Mouse (Mus musculus) forebrain, embryonic 11.5 days (tissue): ENCODE data around the gene Scg3. TPM values are rescaled to one million over a fixed set of nuclear protein-coding genes. Genes with fewer than 3 reads are reported as not detected.

ENCODE experiments used
- ATAC-seq: fragments of 200-750 bp; cut with Nextera tagmentation; replicated peaks from 2 replicates; pipeline ENCODE4 v1.8.0; 2017; ENCODE audit warnings: moderate TSS enrichment; ENCODE audit not compliant: low FRiP score
- DNase-seq: peaks from one replicate; pipeline ENCODE4 v3.0.0-alpha.2; 2017; ENCODE audit warnings: low spot score
- H3K27ac ChIP-seq: fragments of 300-500 bp; sonication (generic); 2 replicates; pipeline ENCODE4 v1.5.1; 2014; ENCODE audit warnings: low read depth, low read length
- H3K27me3 ChIP-seq: fragments of 300-500 bp; sonication (generic); 2 replicates; pipeline ENCODE4 v1.6.1; 2014; ENCODE audit warnings: mild to moderate bottlenecking, low read length, mixed read lengths; ENCODE audit not compliant: control insufficient read depth, insufficient read depth
- H3K36me3 ChIP-seq: fragments of 300-500 bp; sonication (generic); 2 replicates; pipeline ENCODE4 v1.6.1; 2014; ENCODE audit warnings: mild to moderate bottlenecking, low read length, moderate library complexity, mixed read lengths; ENCODE audit not compliant: control insufficient read depth, insufficient read depth
- H3K4me1 ChIP-seq: fragments of 300-500 bp; sonication (generic); replicated peaks from 2 replicates; pipeline ENCODE4 v1.6.1; 2014; ENCODE audit warnings: low read length, mixed read lengths; ENCODE audit not compliant: control insufficient read depth, insufficient read depth
- H3K4me2 ChIP-seq: fragments of 300-500 bp; sonication (generic); 2 replicates; pipeline ENCODE4 v1.6.1; 2014; ENCODE audit warnings: low read depth, mild to moderate bottlenecking, low read length, moderate library complexity, mixed read lengths; ENCODE audit not compliant: severe bottlenecking
- H3K4me3 ChIP-seq: fragments of 300-500 bp; sonication (generic); 2 replicates; pipeline ENCODE4 v1.5.1; 2014; ENCODE audit warnings: low read depth, low read length
- H3K9ac ChIP-seq: fragments of 300-500 bp; sonication (generic); 2 replicates; pipeline ENCODE4 v1.6.1; 2014; ENCODE audit warnings: low read length
- H3K9me3 ChIP-seq: fragments of 300-500 bp; sonication (generic); 2 replicates; pipeline ENCODE4 v1.6.1; 2016; ENCODE audit warnings: low read length, mixed read lengths; ENCODE audit not compliant: control insufficient read depth
- WGBS: fragments of 180-500 bp; shearing (Covaris S2); extraction: QIAGEN DNeasy Blood & Tissue Kit; methylation state at CpG from one replicate; pipeline ENCODE4 v1.1.7; 2014; 5-methylcytosine and 5-hydroxymethylcytosine counted together
- polyA plus RNA-seq: library from polyadenylated mRNA; unstranded; fragments of >200 nt; fragmentation: Nextera tagmentation; extraction: Ambion mirVana; gene quantifications from 2 replicates; pipeline ENCODE4 v1.2.1, GENCODE M21; 2014

Gene Scg3
- polyA plus RNA-seq: 41.4 and 42.8 TPM in 2 replicates

DNA sequence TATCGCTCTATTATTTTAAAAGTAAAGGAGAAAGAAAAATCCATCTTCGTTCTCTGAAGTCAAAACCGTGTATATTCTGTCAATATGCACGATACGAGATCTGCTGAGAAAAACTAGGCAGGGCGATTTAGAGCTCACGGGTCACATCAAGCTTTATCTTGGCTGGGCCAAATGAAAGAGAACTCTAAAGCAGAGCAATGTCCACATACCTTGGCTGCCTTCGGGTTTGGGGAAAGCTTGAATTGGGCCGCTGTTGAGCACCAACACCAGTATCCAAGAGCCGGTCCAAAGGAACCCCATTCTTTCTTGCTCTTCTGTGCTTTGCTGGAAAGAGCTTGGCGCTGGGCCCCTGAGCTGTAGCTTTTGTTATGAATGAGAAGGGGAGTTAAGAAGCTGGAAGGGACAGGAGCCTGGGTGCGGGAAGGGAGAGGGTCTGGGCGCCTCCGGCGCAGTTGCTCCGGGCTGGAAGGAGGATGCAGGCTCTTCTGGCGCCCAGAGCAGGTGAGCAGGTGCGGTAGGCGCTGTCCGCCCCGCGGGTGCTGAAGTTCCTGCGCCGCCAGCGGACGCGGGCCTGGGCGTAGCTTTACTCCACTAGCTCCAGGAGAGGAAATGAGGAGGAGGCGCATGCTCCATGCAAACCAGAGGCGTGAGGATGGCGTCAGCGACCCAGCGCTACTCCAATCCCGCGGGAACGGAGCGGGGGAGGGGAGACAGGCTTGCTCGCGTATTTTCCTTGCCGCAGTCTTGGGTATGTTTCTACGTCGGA, at the start of gene Scg3:
Gene Scg3, minus strand, starts transcription at position 631 of the 766 bp plus-strand sequence.
- peak within 1 kb of the TSS; percentile 73 for H3K4me2 ChIP-seq
- WGBS: 5% methylated on average over 41 of the region's 42 CpGs

DNA sequence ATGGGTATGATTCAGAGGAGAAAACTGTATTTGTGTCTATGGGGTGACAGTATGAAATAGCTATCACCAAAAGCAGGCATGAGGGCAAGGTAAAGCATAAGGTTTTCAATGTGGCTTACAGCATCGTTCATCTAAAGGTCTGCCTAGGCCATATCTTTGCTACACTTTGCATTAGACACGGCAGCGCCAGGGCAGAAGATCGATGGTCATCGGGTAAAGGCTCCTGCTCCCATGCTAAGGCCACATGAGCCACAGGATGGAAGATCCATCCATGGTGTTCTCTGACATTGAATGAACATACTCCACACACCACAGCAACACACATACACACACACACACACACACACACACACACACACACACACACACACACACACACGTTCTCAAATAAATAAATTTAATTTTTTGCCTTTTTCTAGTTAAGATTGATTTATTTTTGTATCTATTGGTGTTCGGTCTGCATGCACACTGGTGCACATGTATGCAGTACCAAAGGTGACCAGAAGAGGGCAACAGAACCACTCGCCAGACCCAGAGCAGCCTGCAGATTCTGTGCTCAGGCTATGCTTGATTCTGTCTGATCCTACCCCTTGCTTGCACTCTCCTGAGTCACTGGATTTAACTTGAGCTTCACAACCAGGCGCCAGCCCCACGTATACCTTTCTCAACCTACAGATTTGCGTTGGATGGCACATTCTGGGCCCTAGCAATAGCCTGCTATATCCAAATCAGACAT, 36.3 kb upstream of the Scg3 start:
- Histone ChIP-seq H3K27ac (no peak overlapping the region), H3K27me3 (no peaks in the 10 kb centered on the region), H3K4me1 (no peaks in the 10 kb centered on the region), H3K9me3 (no peaks in the 10 kb centered on the region), H3K4me3 (no peak overlapping the region), H3K9ac (no peak overlapping the region), H3K36me3 (no peaks in the 10 kb centered on the region), H3K4me2 (no peak overlapping the region)
- 48% methylated on average over 11 of the region's 11 CpGs for WGBS
- DNase-seq (peak; percentile 84), ATAC-seq (peak; percentile 92)

More for the DNA sequence above, at the start of gene Scg3:
- ATAC-seq (peak; percentile 100), DNase-seq (peak; percentile 94)
- Histone ChIP-seq H3K36me3 (no peaks in the 10 kb centered on the region), H3K27me3 (no peaks in the 10 kb centered on the region), H3K4me3 (peak within 1 kb of the TSS; percentile 52), H3K4me1 (no peaks in the 10 kb centered on the region), H3K9me3 (no peaks in the 10 kb centered on the region), H3K27ac (peak within 1 kb of the TSS; percentile 53; the same call in 1 of the 2 replicates), H3K9ac (peak within 1 kb of the TSS; percentile 68)

DNA sequence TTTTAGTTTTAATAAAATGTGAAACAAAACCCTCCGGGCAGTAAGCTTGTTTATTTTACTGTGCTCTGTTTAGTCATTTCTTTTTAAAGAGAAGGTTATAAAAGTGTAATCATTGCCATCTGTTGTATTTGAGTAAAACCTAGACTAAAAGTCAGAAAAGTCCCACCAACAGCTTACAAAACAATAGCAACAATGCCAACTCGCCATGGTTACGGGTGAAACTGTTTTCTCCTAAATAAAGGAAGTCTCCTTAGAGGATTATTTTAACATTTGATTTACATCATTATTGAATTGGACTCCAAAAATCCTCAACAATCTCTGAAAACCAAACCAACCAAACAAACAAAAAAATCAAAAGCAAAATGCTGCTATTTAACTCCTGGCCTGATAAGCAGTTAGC, 35.6 kb upstream of the Scg3 start:
- no peak for ATAC-seq
- H3K4me2 ChIP-seq: no peak overlapping the region
- no peaks in the 10 kb centered on the region for H3K4me1 ChIP-seq
- no peaks in the 10 kb centered on the region for H3K9me3 ChIP-seq
- no peak overlapping the region for H3K9ac ChIP-seq
- 85% methylated on average over 3 of the region's 3 CpGs for WGBS
- no peak overlapping the region for H3K4me3 ChIP-seq
- no peak for DNase-seq
- no peaks in the 10 kb centered on the region for H3K36me3 ChIP-seq
- H3K27me3 ChIP-seq: no peaks in the 10 kb centered on the region
- H3K27ac ChIP-seq: no peak overlapping the region

DNA sequence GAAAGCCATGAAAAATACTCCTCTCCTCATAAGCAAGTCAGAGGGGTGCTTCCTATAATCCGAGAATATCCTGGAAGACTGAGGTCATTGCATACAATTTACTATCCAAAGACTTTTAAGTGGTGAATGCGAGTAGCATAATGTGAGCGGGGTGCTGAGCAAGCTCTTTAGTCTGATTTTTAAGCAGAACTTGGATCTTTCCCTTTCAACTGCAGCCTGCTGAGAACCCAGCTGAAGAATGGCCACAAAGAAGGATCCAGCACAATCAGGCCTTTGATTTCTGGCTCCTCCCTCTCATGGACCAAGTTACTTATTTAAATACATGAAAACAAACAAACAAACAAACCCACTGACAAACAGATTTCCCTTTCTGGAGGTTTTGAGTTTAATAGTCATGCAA, 916 bp upstream of the Scg3 start:
- DNase-seq (no peak), ATAC-seq (no peak)
- H3K27me3 ChIP-seq: no peaks in the 10 kb centered on the region
- H3K9ac ChIP-seq: no peak overlapping the region
- no peaks in the 10 kb centered on the region for H3K4me1 ChIP-seq
- no peaks in the 10 kb centered on the region for H3K9me3 ChIP-seq
- peak overlapping the region; percentile 73; the same call in 1 of the 2 replicates for H3K4me2 ChIP-seq
- H3K4me3 ChIP-seq: no peak overlapping the region
- no peaks in the 10 kb centered on the region for H3K36me3 ChIP-seq
- no peak overlapping the region for H3K27ac ChIP-seq
- 46% methylated on average over 3 of the region's 3 CpGs for WGBS

DNA sequence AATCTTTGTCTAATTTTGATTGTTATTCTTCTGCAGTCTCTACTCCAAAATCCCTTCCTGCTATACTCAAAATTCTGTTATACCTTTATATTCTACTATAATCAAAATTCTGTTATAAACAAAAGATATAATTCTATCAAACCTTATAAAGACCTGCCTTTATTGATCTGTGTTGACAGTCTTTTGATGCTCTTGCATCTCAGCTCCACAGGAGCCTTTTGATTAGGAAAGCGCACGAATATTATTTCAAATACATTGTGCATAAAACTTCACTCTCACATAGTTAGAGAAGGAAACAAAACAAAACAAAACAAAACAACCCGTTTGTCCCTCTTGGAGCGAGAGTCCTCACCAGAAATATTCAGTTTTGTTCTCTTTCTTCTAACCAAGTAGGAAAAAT, 436 bp upstream of the Scg3 start:
- H3K9ac ChIP-seq: peak overlapping the region; percentile 68
- ATAC-seq: peak; percentile 0; the same call in 1 of the 2 replicates

DNA sequence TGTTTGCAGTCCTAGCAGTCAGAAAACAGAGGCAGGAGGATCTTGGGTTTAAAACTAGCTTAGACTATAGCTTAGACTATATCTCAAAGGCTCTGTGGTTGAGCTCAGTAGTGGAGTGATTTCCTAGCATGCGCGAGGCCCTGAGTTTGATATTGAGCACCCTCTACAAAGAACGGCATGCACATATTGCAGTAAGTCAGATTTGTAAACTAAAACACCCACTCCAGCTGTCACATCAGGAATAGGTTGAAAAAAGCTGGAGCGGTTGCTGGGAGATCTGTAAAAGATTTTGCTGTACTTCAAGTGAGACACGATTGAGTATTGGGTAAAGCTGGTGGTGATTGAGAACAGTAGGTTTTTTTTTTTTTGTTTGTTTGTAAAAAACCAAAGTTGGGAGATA, 3.2 kb downstream of the Scg3 start:
- H3K4me2 ChIP-seq: no peak overlapping the region
- no peaks in the 10 kb centered on the region for H3K36me3 ChIP-seq
- ATAC-seq (no peak), DNase-seq (no peak)
- H3K4me3 ChIP-seq: no peak overlapping the region
- no peak overlapping the region for H3K9ac ChIP-seq
- no peaks in the 10 kb centered on the region for H3K27me3 ChIP-seq
- H3K4me1 ChIP-seq: no peaks in the 10 kb centered on the region
- 89% methylated on average over 5 of the region's 5 CpGs for WGBS
- H3K9me3 ChIP-seq: no peaks in the 10 kb centered on the region
- no peak overlapping the region for H3K27ac ChIP-seq

More for the DNA sequence above, 436 bp upstream of the Scg3 start:
- Histone ChIP-seq H3K27me3 (no peaks in the 10 kb centered on the region), H3K36me3 (no peaks in the 10 kb centered on the region), H3K27ac (no peak overlapping the region), H3K4me1 (no peaks in the 10 kb centered on the region), H3K4me2 (peak overlapping the region; percentile 73), H3K4me3 (peak overlapping the region; percentile 52), H3K9me3 (no peaks in the 10 kb centered on the region)
- WGBS: 65% methylated on average over 4 of the region's 4 CpGs
- DNase-seq: no peak

DNA sequence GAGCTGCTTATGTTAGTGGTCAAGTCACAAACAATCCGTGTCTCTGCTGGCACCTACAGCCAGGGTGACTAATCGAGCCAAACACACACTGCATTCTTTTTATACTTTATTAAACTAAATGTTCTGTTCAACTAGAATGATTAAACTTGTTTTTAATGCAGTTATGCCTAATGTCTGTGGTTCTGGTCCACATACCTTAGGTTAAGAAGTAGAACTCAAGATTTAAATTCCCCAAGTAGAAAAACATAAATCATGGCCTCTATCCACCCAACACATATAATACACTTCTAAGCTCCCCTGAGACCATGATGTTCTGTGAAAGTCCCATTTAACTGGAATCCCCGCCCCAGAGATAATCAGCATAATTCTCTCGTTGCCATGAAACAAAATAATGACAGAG, 4.2 kb downstream of the Scg3 start:
- H3K9ac ChIP-seq: no peak overlapping the region
- ATAC-seq (no peak), DNase-seq (no peak)
- H3K4me2 ChIP-seq: no peak overlapping the region
- WGBS: 84% methylated on average over 4 of the region's 4 CpGs
- no peaks in the 10 kb centered on the region for H3K9me3 ChIP-seq
- no peaks in the 10 kb centered on the region for H3K27me3 ChIP-seq
- H3K36me3 ChIP-seq: no peaks in the 10 kb centered on the region
- no peak overlapping the region for H3K27ac ChIP-seq
- H3K4me1 ChIP-seq: no peaks in the 10 kb centered on the region
- H3K4me3 ChIP-seq: no peak overlapping the region

DNA sequence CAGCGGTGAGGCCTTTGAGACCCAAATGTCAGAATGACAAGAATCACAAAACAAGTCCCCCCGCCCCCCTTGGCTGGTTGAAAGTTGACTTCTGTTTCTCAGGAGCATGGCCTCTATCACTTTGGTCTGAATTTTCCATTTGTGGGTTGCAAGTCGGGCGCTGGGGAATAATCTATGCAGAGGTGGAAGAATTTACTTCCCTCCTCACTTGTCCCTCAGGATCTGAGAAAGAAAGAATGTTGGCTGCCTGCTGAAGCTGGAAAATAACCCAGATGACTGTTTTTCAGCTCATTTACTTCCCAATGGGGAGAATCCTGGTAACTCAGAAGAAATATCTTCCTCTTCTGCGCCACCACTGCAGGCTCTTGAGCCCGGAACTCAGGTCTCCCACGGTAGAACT, 5.5 kb downstream of the Scg3 start:
- no peak for ATAC-seq
- Histone ChIP-seq H3K27me3 (no peaks in the 10 kb centered on the region), H3K9ac (no peak overlapping the region), H3K27ac (no peak overlapping the region), H3K4me3 (no peak overlapping the region), H3K36me3 (no peaks in the 10 kb centered on the region; the same call in 1 of the 2 replicates), H3K9me3 (no peaks in the 10 kb centered on the region), H3K4me2 (no peak overlapping the region), H3K4me1 (no peaks in the 10 kb centered on the region)
- no peak for DNase-seq
- WGBS: 85% methylated on average over 7 of the region's 7 CpGs
